In the genomic region with DNA sequence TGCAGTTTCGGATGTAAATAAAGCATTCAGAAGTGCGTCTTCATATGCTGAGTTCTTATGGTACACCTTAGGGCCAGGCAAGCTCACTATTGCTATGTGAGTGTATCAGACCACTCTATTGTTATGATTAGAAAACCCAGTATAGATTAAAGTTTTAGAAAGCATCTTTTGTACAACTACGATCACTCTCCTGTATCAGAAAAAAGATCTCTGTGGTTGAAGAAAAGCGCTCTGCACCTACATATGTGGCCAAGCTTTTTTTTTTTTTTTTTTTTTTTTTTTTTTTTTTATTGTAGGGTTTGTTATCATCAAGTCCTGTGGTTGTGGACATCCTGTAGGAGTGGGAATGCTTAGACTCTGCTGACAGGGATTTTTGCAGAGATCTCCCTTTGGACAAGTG, we compare ENCODE assay signal across 7 mouse cellular contexts. TPM values are rescaled to one million over a fixed set of nuclear protein-coding genes. Genes with fewer than 3 reads are reported as not detected.
DNase-seq lines count a peak whose midpoint lies in the region; ATAC-seq and TF ChIP-seq lines count a peak whose summit lies in the region.

No protein-coding gene starts in this region.

- WGBS in lung, postnatal 0 days = 41% methylated on average over 4 of the region's 4 CpGs
- 62% methylated on average over 4 of the region's 4 CpGs for WGBS in embryonic facial prominence, embryonic 12.5 days
- WGBS in limb, embryonic 13.5 days = 66% methylated on average over 4 of the region's 4 CpGs
- WGBS in stomach, embryonic 15.5 days = 41% methylated on average over 4 of the region's 4 CpGs

- no peaks in the 10 kb centered on the region for H3K27me3 ChIP-seq in lung, postnatal 0 days (replicated peaks; ENCODE audit: insufficient read depth, low read length)
- no peaks in the 10 kb centered on the region for H3K27me3 ChIP-seq in embryonic facial prominence, embryonic 12.5 days
- no peaks in the 10 kb centered on the region for H3K27me3 ChIP-seq in limb, embryonic 13.5 days
- H3K27me3 ChIP-seq in stomach, embryonic 15.5 days (replicated peaks) = no peaks in the 10 kb centered on the region

- no peaks in the 10 kb centered on the region for H3K36me3 ChIP-seq in lung, postnatal 0 days (ENCODE audit: insufficient read depth, low read length)
- H3K36me3 ChIP-seq in embryonic facial prominence, embryonic 12.5 days = peaks cover 6% of the 10 kb centered on the region
- peaks cover 8% of the 10 kb centered on the region for H3K36me3 ChIP-seq in limb, embryonic 13.5 days
- peaks cover 5% of the 10 kb centered on the region; the same call in 1 of the 2 replicates for H3K36me3 ChIP-seq in stomach, embryonic 15.5 days

- H3K4me3 ChIP-seq in lung, postnatal 0 days (ENCODE audit: low read depth, low read length) = peak overlapping the region; percentile 66; the same call in 1 of the 2 replicates
- peak overlapping the region; percentile 71 for H3K4me3 ChIP-seq in embryonic facial prominence, embryonic 12.5 days
- peak overlapping the region; percentile 72 for H3K4me3 ChIP-seq in limb, embryonic 13.5 days
- peak overlapping the region; percentile 33; the same call in 1 of the 2 replicates for H3K4me3 ChIP-seq in stomach, embryonic 15.5 days (replicated peaks)

- H3K9me3 ChIP-seq in lung, postnatal 0 days (ENCODE audit: low read length) = no peaks in the 10 kb centered on the region
- H3K9me3 ChIP-seq in embryonic facial prominence, embryonic 12.5 days = no peaks in the 10 kb centered on the region
- no peaks in the 10 kb centered on the region; the same call in 1 of the 2 replicates for H3K9me3 ChIP-seq in limb, embryonic 13.5 days
- no peaks in the 10 kb centered on the region for H3K9me3 ChIP-seq in stomach, embryonic 15.5 days

- H3K27ac ChIP-seq in lung, postnatal 0 days (ENCODE audit: low read length) = no peak overlapping the region
- no peak overlapping the region for H3K27ac ChIP-seq in embryonic facial prominence, embryonic 12.5 days
- H3K27ac ChIP-seq in limb, embryonic 13.5 days = no peak overlapping the region
- H3K27ac ChIP-seq in stomach, embryonic 15.5 days = no peak overlapping the region

- H3K9ac ChIP-seq in lung, postnatal 0 days (replicated peaks; ENCODE audit: low read depth) = peak overlapping the region; percentile 6; the same call in 1 of the 2 replicates
- H3K9ac ChIP-seq in embryonic facial prominence, embryonic 12.5 days = no peak overlapping the region
- H3K9ac ChIP-seq in limb, embryonic 13.5 days = peak overlapping the region; percentile 81; the same call in 1 of the 2 replicates
- no peak overlapping the region for H3K9ac ChIP-seq in stomach, embryonic 15.5 days

- TF ChIP-seq CTCF in lung, postnatal 0 days (IDR thresholded peaks at IDR 0.05) = no peak

- no peak for TF ChIP-seq EP300 in lung, postnatal 0 days (IDR thresholded peaks at IDR 0.05)

- peak overlapping the region; percentile 50 for H3K4me2 ChIP-seq in lung, postnatal 0 days (replicated peaks; ENCODE audit: low read depth, low read length)
- H3K4me2 ChIP-seq in embryonic facial prominence, embryonic 12.5 days (replicated peaks) = peak overlapping the region; percentile 45
- peak overlapping the region; percentile 62 for H3K4me2 ChIP-seq in limb, embryonic 13.5 days (replicated peaks)
- H3K4me2 ChIP-seq in stomach, embryonic 15.5 days = peak overlapping the region; percentile 43

- no peak for ATAC-seq in lung, postnatal 0 days
- no peak for ATAC-seq in embryonic facial prominence, embryonic 12.5 days (ENCODE audit: insufficient number of reproducible peaks, insufficient read depth, low FRiP score, low TSS enrichment)
- no peak for ATAC-seq in limb, embryonic 13.5 days (ENCODE audit: low FRiP score, low read depth)
- ATAC-seq in stomach, embryonic 15.5 days (ENCODE audit: insufficient read depth, low FRiP score, low read depth) = no peak

- no peaks in the 10 kb centered on the region; the same call in 1 of the 2 replicates for H3K4me1 ChIP-seq in lung, postnatal 0 days (ENCODE audit: insufficient read depth, low read depth, low read length)
- H3K4me1 ChIP-seq in embryonic facial prominence, embryonic 12.5 days = peaks cover 10% of the 10 kb centered on the region; the same call in 1 of the 2 replicates
- peaks cover 12% of the 10 kb centered on the region; the same call in 1 of the 2 replicates for H3K4me1 ChIP-seq in limb, embryonic 13.5 days
- H3K4me1 ChIP-seq in stomach, embryonic 15.5 days = peaks cover 7% of the 10 kb centered on the region; the same call in 1 of the 2 replicates

- DNase-seq in lung, postnatal 0 days (ENCODE audit: low spot score) = peak; percentile 13
- DNase-seq in lung, postnatal 25 days (ENCODE audit: low spot score) = no peak
- no peak for DNase-seq in gastrocnemius, adult 18-20 months (ENCODE audit: low spot score)
- DNase-seq in gastrocnemius, postnatal 4 days (ENCODE audit: low spot score in 2 of 2) = no peak

RNA-seq across cellular contexts. Expression of gene Zfp943, which starts 0.9 kb away (rescaled TPM):
- polyA plus RNA-seq in lung, postnatal 0 days (2015; fragmentation: Nextera tagmentation; extraction: Ambion mirVana) = 12.0 and 12.6 TPM in 2 replicates
- 20.0 and 22.8 TPM in 2 replicates for polyA plus RNA-seq in embryonic facial prominence, embryonic 12.5 days (2016; fragmentation: Nextera tagmentation; extraction: Ambion mirVana)
- 17.6 and 20.7 TPM in 2 replicates for polyA plus RNA-seq in limb, embryonic 13.5 days (2015; fragmentation: Nextera tagmentation; extraction: Ambion mirVana)
- polyA plus RNA-seq in stomach, embryonic 15.5 days (2015; fragmentation: Nextera tagmentation; extraction: Ambion mirVana) = 16.7 and 17.3 TPM in 2 replicates
- total RNA-seq in gastrocnemius, adult 18-20 months (2021) = 10 to 100 TPM; 21.6 to 22.4 TPM
- total RNA-seq in gastrocnemius, postnatal 4 days (2021) = 10 to 100 TPM; 12.5 to 15.4 TPM

RNA-seq across cellular contexts. Expression of gene Zfp942, which starts 1.0 kb away (rescaled TPM):
- 9.5 and 10.5 TPM in 2 replicates for polyA plus RNA-seq in lung, postnatal 0 days (2015; fragmentation: Nextera tagmentation; extraction: Ambion mirVana)
- 28.3 and 30.5 TPM in 2 replicates for polyA plus RNA-seq in embryonic facial prominence, embryonic 12.5 days (2016; fragmentation: Nextera tagmentation; extraction: Ambion mirVana)
- 25.6 and 27.1 TPM in 2 replicates for polyA plus RNA-seq in limb, embryonic 13.5 days (2015; fragmentation: Nextera tagmentation; extraction: Ambion mirVana)
- 19.8 and 21.3 TPM in 2 replicates for polyA plus RNA-seq in stomach, embryonic 15.5 days (2015; fragmentation: Nextera tagmentation; extraction: Ambion mirVana)
- 1 to 10 TPM; 6.8 to 6.9 TPM for total RNA-seq in gastrocnemius, adult 18-20 months (2021)
- 1 to 10 TPM; 7.9 to 8.9 TPM for total RNA-seq in gastrocnemius, postnatal 4 days (2021)

RNA-seq across cellular contexts. Expression of gene Zfp995, which starts 53.6 kb away (rescaled TPM):
- 4.7 and 6.7 TPM in 2 replicates for polyA plus RNA-seq in lung, postnatal 0 days (2015; fragmentation: Nextera tagmentation; extraction: Ambion mirVana)
- polyA plus RNA-seq in embryonic facial prominence, embryonic 12.5 days (2016; fragmentation: Nextera tagmentation; extraction: Ambion mirVana) = 7.2 and 8.6 TPM in 2 replicates
- 6.9 and 7.6 TPM in 2 replicates for polyA plus RNA-seq in limb, embryonic 13.5 days (2015; fragmentation: Nextera tagmentation; extraction: Ambion mirVana)
- 8.3 and 9.5 TPM in 2 replicates for polyA plus RNA-seq in stomach, embryonic 15.5 days (2015; fragmentation: Nextera tagmentation; extraction: Ambion mirVana)
- total RNA-seq in gastrocnemius, adult 18-20 months (2021) = 1 to 10 TPM in 1 of 2 experiments, under 1 TPM in 1; 0.64 to 1.0 TPM
- 1 to 10 TPM; 2.5 to 2.8 TPM for total RNA-seq in gastrocnemius, postnatal 4 days (2021)

Comparison
In these comparisons a context has a peak if more than half of its experiments do, and no peak if none do; other contexts are left out.
1. H3K9ac ChIP-seq: peak in lung, postnatal 0 days (single experiment) and limb, embryonic 13.5 days (single experiment); none in embryonic facial prominence, embryonic 12.5 days (single experiment) and stomach, embryonic 15.5 days (single experiment).
2. Peak in every context shown above with its lines, with median percentiles within 50 percentile points of each other: H3K4me2 ChIP-seq and H3K4me3 ChIP-seq.